Mouse (Mus musculus) adrenal gland, postnatal 10 days (tissue): ENCODE measurements around the gene Cysltr1. TPM values are rescaled to one million over a fixed set of nuclear protein-coding genes. Genes with fewer than 3 reads are reported as not detected.

Experiments used
- DNase-seq: peaks from one replicate; pipeline ENCODE4 v3.0.0; 2021; ENCODE audit warnings: mixed read lengths
- long read RNA-seq, 2 experiments: library from polyadenylated mRNA; stranded (forward); transcript quantifications; one replicate each; pipeline ENCODE4 v2.0.0; 2021
- total RNA-seq, 2 experiments: library from RNA; stranded (reverse); gene quantifications; 2 replicates each; pipeline ENCODE4 v1.2.3; 2021

Cysltr1 gene
- total RNA-seq, result under 1 TPM; 0.54 to 0.70 TPM
- long read RNA-seq, experiment 1, partial matches to known transcripts, result 0 of 1 reads
- long read RNA-seq, experiment 1, other reads (novel, unspliced or antisense), result 1 of 1 reads
- long read RNA-seq, experiment 2, result 0 reads

DNA sequence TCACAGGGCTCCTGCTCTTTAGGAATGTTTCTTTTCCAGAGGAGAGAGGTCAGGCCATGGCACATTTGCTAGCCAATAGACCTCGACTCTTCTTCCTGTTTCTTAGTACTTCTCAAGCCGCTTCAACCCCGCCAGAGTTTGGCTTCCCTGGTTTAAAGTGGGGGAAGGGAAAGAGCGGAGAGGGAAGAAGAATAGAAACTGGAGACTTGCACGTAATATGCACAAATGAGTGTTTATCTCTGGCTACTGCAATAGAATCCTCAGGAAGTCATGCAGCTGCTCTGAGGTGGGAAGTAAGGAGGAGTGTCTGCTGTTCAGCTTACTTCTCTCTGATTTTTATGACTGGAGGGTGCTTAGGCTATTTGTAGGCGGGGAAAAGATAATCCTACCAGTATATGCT, at the start of gene Cysltr1:
Gene Cysltr1, minus strand, starts transcription at position 294 of the 400 bp plus-strand sequence.
- peak; percentile 1 for DNase-seq

DNA sequence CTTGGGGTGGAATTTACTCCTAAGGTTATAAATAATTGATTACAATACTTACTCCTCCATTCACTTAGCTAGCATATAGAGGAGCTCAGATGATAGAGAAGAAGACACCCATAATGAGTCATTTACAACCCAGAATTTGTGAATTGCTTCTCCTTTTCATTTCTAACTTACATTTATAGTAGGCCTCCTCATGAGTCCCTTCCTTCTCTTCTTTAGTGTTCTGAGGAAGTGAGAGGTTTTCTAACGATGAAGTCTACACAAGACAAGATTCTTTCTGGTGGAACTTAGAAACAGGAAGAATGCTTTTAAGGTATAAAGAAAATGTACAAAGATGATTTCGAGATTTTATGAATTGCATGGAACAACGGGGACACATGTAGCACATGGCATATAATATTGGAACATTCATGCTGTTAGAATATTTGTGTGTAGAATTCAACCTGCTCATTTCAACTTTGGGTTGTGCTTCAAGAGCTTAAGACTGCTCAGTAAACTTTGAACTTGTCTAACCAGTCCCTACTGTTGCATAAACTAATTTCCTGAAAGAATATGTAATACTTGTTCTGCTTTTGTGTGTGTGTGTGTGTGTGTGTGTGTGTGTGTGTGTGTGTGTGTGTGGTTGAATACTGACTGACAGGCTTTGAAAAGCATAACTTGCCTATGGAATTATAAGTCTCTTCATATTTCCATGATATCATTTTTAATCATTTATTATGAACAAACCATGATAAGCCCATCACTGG, 31.5 kb upstream of the Cysltr1 start:
- DNase-seq, result no peak

DNA sequence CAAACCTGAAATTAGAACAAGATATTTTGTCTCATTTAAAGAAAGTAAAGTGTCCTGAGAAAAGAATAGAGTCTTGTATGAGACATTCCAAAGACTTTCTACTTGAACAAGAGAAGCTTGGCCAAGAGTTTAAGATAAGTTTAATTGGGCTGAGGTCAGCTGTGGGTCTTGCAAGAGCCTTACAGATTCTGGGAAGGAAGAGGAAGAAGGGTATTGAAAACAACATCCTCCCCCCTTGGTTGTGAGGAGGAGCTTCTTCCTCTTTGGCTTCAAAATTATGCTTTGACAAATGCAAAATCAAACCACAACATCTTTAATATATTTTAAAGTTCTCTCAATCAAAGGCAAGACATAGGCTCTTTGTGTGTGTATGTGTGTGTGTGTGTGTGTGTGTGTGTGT, 30.1 kb upstream of the Cysltr1 start:
- no peak for DNase-seq

DNA sequence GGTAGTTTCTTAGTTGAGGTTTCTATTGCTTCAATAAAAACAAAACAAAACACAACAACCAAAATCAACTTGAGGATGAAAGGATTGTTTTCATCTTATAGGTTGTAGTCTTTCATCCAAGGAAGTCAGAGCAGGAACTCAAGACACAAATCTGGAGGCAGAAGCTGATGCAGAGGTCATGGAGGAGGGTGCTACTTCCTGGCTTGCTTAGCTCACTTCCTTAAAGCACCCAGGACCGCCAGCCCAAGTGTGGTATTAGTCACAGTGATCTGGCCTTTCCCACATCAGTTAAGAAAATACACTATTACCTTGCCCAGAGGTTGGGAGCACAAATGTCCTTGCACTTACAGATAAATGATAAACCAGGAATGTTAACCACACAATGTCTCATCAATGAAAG, 25.0 kb upstream of the Cysltr1 start:
- DNase-seq, result no peak

DNA sequence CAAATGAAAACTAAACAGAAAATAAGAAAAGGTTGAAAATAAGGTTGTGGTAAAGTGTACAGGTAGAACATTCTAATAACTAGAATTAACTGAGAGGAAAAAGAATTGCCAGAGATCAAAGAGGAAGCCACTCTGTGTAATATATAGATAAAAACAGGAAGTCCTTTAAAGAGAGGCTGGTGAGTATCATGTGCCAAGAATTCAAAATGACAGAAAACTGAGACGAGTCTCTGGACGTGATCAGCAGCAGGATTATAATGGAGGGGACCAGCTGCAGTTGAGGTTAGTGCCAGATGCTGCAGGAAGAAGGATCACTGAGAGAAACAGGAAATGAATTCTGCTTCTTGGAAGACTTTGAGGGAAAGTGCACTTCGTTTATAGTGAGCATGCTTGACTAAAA, 20.2 kb upstream of the Cysltr1 start:
- no peak for DNase-seq

DNA sequence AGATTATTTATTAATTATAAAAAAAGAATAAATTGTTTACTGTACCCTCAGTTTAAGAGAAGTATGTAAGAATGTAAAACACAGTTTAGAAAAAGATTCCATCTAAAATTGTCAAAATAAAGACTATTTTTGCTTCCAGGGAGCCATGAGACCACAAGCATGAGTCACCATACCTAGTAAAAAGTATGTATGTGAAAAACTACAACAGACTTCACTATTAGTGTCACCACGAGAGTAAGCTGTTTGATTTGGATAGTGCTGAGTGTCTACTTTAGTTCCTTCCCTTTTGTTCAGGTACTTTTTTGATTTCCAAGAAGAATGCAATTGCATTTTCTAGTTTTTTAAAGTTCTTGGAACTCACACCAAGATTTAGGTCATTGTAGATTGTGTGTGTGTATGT, 19.0 kb upstream of the Cysltr1 start:
- DNase-seq, result no peak

DNA sequence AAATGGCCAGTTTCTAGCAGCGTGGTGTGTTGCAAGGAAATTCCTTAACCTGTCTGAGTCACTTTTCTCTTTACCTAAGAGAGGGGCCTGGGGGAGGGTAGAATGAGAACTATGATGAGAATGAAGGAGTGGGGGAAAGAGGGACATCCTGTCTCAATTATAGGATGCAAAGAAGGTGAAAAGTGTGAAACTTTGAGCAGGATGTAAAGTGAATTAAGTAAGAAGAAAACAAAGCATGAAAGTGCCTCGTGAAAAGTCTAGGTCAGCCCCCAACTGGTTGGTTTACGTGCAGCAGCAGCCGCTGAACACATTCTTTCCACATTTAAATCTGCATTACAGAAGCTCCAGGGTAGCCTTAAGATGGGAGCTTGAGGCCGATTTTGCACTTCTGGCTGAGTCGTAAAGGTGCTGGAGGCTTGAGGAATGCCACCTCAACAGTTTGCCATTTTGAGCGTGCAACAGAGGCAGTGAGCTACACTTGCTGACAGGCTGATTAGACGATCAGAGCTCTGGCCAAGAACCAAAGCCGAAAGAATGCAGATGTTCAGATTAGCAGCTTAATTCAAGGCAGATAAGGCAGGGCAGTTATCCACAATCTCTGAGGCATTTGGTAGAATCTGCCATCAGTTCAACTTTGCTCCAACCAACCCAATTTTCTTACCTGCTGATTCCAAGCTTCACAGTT, 763 bp downstream of the Cysltr1 start:
- DNase-seq, result no peak

DNA sequence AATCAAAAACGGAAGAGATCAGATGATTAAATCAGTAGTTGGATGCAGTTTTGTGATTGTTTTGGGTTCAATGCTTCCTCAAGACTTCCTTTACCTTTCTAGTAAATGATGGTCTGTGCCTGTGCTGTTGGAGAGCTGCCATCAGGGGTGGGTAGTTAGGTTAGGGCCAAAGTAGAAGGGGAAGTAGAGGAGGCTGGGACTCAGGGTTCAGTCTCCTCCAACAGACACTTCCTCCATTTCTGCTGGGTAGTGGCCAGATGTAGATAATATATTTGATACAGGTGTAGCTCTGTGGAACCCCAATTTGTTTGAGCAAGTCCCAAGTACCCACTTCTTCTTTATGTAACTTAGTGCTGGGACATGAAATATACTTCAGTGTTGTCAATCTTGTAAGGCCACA, 7.6 kb downstream of the Cysltr1 start:
- no peak for DNase-seq

DNA sequence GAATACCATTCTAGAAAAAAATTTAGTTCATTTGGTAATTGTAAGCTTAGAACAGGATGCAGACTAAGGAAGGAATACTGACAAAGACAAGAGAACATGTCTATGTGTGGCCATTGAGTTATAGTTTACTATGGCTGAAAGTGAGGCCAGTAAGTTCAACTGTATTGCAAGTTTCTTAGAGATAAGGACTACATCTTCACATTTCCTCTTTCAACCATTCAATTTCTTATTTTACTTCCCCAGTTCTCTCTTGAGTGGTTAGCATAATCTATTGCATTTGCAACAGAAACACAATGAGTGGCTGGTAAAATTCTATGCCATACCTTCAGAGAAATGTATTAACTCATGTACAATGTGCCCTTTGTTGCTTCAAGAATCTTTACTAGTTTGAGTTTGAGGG, 9.6 kb downstream of the Cysltr1 start:
- DNase-seq, result no peak

DNA sequence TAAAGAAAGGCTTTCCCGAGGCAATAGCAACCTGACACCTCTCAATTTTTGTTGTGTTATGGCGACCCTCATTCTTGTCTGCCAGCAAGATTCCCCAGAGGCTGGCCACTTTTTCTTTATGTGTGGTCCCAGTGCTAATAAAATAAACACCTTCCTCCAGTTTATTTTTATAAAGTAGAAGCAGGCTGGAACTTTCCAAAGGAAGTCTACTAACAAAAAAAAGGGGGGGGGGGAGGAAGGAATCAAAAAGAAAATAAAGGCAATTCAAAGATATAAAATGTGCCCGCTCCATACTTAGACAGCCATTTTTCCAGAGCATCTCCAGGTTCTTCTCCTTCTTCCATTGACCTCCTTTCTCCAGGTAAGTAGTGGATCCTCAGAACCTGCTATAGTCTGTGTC, 20.6 kb downstream of the Cysltr1 start, which contains the start of gene Gm5127:
Gene Gm5127, plus strand, starts transcription at position 301 of the 400 bp plus-strand sequence.
- DNase-seq, result no peak

DNA sequence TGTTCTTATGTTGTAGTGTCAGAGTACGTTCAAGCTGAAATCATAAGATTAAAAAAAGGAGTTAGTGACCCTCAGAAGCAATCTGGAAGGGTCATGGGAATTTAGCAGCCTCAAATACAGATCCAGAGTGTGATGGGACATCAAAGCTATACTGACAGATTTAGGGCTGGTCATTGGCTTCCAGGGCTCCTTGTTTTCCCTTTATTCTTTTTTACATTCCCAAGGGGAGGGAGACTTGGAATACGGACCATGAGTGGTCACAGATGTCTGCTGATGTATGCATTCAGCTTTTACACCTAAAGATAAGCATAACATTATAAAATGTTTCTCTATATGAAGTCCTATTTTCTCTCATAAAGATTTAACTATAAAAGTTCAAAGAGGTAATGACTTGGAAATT, 21.3 kb downstream of the Cysltr1 start:
- DNase-seq, result no peak

DNA sequence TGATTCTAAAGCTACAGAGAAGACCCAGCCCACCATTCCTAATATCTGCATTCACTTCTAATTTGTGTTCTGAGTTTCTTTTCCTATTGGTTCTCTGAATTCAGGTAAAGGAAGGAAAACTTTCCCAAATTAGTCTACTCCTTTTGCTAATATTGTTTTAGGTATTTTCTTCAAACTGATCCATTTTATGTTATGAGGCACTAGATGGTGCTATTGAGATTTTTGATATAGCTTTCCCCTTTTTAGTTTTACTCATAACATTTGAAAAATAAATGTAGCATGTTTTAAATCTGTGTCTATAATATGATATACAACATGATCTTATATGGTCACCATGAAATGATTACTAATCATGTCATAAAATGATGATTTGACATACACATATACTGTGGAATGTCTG, 23.1 kb downstream of the Cysltr1 start:
- no peak for DNase-seq

DNA sequence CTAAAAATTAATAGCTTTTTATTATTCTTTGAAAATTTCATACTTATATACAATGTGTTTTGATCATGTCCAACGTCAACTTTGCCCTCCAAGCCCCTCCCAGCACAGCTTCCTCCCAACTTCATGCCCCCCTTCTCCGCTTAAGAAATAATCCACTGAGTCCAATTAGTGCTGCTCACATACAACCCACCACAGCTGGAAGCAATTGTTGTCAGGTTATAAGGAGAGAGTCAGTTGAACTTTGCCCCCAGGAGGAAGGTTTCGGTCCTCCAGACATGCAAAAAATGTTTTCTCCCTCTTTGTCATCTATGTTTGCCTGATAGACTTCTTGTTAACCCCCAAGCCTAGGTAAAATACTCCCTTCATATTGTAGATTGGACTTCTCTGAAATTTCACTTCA, 24.5 kb downstream of the Cysltr1 start:
- DNase-seq, result no peak

DNA sequence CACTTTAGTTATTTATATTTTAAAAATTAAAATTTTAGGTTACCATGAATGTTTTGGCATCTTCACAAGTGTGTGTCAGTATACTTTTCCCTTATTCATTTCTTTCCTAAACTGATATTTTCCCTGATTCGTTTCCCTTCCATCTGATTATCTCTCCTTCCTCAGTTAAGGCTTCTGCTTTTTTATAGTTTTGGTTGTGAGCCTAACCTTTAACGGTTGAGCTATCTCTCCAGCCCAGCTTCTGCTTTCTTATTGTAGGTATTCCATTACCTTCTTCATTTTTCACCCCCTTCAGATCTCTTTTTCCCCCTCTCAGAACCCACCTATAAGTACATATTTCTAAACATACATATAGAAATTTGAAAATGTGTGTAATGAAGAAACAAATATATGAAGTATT, 48.0 kb downstream of the Cysltr1 start:
- DNase-seq, result no peak

DNA sequence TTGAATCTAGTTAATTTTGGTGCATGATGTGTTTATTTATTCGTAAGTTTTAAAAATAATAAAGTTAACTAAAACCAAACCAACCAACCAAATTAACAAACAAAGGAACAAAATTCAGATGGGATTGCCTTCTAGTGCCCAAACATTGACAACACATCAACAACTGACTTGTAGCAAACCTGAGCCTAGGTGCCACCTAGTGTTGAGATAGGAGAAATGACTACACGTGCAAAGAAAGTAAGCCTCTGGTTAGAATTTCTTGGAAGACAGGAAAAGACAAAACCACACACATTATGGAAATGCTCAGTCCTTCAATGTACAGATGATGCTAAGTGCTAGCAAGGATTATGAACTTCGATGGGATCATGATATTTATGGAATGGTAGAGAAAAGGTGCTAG, 67.1 kb downstream of the Cysltr1 start:
- no peak for DNase-seq

Other genes starting within 250 kb of the Cysltr1 start
- 1 to 10 TPM in 1 of 2 experiments, under 1 TPM in 1; 0.90 to 7.3 TPM for gene Fndc3c1, start 118.3 kb downstream of the Cysltr1 start, total RNA-seq
- gene Gm5127, start 20.5 kb downstream of the Cysltr1 start, total RNA-seq, result not detected
- 1 to 10 TPM; 2.2 to 2.5 TPM for gene Rtl3, start 237.0 kb upstream of the Cysltr1 start, total RNA-seq